Mouse (Mus musculus): ENCODE results near the gene Ano6.

The Ano6 gene

DNA sequence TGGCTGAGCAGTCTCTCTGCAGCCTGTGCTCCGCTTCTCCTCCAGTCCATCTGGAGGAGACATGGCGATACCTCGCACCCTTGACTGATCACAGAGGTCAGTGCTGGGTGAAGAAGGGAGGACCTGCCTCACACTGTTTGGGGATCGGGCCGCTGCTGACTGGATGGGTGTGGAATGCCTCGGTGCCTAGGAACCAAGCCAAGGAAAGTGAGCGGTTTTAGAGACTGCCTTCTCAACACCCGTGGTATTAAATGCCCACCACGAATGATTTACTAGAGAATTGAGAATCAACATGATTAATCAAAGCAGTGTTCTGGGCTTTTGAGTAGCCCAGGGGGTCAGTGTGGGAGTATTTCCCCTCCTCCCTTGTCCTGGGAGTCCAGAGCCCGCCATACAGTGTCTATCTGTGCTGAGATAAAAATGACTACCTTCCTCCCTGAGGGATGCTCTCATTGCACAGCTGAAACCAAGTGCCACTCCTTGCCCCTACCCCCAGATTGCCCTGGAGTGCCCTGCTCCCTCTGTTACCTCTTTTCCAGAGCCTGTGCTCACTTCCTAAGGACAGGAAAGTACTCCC is 183.5 kb downstream of the Ano6 start:
- no peak for DNase-seq (ENCODE audit: low spot score in 2 of 2)

DNA sequence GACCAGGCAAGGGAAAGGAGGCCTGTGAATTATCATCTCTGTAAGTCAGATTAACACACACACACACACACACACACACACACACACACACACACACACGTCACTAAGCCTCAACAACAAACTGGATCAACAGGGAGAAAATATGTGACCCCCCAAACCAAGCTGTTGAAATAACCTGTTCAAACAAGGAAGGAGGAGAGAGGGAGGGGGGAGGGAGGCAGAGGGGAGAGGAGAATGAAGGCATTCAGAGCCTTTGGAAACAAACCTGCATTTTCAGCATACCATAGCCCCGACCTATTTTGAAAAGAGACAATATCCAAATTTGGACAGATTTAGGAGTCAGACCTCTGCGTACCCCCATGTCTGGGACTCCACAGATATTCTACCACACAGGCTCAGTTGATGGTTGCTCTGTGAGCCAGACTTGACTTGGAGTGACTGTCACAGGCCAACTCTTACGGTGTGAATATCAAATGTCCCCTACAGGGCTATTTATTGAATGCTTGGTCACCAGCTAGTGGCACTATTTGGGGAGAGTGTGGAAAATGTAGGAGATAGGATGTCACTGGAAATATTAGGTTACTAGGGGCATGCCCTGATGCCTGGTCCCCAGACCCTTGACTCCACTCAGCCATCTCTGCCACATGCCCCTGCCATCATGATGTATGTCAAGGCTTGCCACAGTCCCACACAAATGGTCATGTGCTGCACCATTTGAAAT is 185.7 kb downstream of the Ano6 start:
- no peak for DNase-seq (ENCODE audit: low spot score in 2 of 2)

DNA sequence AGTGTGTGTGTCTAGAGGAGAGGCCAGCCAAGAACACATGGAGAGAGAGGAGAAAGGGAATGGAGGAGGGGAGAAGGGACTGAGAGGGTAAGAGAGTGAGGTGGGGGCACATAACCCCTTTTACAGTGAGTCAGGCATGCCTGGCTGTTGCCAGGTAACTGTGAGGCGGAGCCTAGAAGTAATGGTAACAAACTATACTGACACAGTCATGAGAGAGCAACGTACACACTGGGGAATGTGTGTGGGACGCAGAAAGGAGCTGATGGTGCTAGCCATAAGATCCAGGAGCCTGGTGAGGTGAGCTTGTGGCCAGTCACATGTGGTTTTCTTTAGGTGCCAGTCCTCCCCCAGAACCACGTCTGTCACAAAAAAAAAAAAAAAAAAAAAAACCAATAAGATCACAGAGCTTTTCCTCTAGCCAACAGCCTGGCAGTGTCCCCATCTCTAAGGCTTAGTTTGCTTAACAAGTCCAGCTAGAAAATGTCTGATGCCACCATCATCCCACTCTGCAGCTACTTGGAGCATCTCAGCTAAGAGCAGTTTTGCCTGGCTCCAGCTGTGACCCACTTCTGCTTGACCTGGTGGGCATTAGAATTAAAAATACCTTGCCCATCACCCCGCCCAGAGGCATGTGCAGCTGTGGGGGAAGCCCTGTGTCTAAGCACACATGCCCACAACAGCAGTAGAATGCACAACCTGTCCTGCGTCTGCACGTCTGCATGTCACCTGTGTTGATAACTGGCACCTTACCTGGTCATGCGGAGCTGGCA is 186.7 kb downstream of the Ano6 start:
- no peak for DNase-seq (ENCODE audit: low spot score in 2 of 2)

DNA sequence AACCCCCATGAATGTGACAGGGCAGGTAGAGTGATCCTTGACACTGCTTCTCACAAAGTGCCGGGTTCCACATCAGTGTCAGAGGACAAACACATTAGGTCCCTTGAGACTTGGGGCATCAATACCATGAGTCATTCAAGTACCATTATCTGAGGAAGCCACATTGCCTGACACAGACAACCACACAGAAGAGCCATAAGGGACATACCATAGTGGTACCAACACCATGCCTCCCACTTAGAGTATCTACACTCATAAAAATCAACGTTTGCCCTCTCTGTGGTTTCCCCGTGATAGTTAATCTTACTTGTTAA is 187.3 kb downstream of the Ano6 start:
- DNase-seq (ENCODE audit: low spot score in 2 of 2), result no peak

DNA sequence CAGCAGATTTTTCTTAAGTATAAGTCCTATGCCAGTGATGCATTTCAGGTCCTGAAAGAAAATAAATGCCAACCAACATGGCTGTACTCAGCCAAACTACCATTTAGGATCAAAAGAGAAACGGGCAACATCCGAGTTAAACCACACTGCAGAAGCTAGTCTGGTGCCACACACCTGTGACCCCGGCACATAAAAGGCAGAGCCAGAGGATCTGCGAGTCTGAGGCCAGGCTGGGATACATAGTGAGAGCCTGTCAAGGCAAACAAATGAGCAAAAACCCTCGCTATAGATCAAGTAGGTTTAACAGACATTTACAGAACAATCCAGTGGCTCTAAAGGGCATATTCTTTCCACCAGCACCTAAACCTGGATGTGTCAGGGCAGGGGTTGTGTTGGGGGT is 190.0 kb downstream of the Ano6 start:
- DNase-seq (ENCODE audit: low spot score in 2 of 2), result no peak

DNA sequence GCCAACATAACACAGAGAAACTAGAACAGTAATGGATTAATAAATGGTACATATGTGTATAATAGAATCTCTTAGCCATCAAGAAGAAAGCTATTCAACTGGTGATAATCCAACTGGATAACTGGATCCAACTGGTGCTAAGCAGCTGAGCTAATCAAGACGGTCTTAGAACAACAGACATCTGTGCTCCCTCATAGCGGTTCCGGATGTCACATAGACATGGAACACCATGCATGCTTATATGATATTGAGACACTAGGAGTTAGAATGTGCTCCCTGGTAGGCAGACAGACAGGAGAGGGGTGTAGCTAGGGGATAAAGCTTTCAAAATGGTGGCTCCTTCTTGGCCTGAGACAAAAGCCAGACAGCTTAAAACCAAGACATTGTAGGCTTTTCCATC is 197.3 kb downstream of the Ano6 start:
- no peak for DNase-seq (ENCODE audit: low spot score in 2 of 2)

DNA sequence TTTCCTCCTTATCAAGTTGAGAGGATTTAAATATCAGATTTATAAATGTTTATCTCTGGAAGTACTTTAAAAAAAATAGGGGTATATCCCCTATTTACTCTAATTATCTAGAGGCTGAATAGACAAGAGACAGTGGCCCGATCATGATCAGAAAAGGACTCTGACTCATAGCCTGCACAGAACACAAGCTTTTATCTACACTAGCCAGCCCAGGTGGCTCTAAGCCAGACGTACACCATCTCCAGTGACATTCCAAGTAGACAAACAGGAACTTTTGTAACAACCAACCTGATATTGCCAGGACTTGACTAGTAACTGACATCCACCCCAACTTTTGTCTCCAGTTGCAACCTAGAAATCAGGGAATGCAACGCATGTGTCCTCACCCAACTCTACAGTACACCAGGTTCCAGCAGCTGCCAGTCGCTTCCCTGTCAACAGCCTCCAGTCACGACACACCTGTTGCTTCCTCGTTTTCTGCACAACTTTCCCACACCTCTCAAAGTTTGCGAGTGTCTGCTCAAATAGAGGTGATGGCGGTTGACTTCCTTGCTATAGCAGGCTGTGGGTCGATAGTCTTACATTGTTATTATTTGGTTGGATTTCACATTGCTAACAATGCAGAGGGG is 199.0 kb downstream of the Ano6 start:
- no peak for DNase-seq (ENCODE audit: low spot score in 2 of 2)

DNA sequence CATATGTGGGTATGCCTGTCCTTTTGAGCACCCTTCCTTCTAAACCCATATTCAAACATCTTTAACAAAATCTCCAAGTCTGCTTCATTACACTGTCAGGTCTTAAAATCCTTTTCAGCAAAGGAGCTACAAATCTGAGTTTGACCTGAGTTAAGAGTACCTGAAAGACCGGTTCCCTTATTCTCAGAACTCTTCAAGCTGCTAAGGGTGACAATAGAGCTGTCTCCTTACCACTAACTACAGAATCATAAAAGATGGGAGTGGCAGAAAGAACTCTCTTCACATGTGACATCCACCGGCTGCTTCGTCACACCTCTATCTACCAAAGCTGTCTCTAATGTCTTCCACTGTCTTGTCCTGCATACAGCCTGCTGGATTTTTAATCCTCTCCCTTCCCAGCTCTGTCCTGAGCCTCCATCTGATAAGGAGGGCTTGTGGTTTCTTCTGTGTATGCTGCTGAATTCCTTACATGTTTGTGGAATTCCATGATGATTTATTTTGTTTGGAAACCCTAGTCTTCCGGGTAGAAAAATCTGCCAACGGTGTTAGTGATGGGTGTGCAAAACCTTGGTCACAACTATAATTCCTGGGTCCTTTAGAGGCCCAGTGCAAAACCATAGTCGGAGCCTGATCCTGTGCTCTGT is 212.4 kb downstream of the Ano6 start:
- DNase-seq (ENCODE audit: low spot score in 2 of 2), result no peak

DNA sequence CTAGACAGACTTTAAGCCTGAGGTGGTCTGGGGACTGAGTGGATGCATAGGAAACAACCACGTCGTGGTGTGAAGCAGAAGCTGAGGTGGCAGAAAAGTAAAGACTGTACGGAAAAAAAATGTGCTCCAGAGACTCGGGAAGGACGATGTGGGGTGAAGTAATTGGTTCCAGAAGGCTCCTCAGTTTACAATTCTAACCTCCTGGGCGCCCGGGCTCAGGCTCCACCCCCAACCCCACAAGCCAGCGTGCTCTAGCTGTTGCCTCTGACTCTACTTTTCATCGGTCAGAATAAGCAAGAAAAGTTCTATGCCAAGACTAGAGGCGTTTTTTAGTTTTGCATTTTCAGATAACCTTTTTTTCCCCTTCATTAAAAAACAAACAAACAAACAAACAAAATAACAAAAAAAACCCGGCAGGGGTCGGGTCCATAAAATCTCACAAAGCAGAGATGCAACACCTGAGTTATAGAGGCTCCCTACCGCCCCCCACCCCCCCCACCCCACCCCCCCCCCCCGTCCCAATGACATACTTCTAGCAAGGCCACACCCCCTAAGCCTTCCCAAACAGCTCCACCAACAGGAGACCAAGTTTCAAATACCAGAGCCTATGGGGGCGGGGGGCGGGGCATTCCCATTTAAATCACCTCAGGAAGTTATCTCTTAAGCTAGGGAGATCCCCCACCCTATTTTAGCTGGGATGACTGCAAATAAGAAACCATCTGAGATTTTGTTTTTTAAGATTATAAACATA is 221.2 kb downstream of the Ano6 start:
- DNase-seq (ENCODE audit: low spot score in 2 of 2), result no peak

DNA sequence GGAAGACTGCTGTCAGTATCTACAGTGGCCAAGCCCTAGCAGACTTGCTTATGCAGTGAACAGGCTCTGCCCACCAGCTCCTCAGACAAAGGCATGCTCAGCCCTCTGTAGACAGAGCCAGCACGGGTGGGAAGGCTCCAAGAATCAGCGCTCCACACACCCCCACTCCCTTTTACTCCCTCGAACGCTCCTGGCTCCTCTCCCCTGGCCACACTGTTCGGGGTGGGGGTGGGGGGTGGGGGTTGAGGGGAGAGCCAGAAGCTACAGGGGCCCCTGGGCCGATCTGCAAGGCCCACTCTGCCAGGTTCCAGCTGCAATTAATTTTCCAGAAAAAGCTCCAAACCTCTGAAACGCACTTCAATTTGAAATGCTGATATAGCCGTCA is 221.7 kb downstream of the Ano6 start:
- DNase-seq (ENCODE audit: low spot score in 2 of 2), result no peak

DNA sequence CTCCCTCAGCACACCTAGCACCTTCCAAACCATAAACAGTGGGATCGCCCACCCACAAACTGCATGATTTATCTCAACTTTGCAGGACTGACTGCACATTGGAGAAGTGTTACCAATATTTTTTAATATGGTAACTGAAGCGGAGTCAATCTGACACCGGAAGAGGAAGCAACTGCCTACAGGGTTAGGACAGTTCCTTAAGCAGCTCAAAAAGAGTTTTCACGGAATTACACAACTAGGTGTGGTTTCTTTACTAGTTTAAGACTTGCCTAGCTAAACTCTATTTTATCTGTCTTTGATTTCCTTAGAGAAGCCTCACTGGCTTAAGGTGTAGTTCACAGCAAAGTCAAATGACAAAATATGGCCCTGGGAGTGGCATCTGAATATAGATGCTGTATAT is 223.9 kb downstream of the Ano6 start:
- DNase-seq (ENCODE audit: low spot score in 2 of 2), result peak in 1 of 2 experiments; percentile 7

DNA sequence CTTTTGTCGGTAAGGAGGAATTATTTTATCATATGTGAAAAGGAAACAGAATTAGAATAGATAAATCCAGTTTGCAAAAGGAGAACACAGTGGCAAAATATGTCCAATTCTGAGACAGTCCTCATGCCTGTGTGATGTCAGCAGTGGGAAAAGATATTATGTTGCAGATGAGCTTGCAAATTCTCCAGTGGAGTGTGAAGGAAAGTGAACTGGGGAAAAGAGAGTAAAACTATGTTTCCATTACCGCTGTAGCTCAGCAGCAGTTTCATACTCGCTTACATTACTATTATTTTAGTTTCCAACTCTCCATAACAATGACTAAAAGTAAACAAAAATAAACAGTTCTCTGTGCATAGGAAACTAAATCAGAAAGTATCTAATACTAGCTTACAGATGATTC is 229.8 kb downstream of the Ano6 start:
- DNase-seq (ENCODE audit: low spot score in 2 of 2), result no peak

DNA sequence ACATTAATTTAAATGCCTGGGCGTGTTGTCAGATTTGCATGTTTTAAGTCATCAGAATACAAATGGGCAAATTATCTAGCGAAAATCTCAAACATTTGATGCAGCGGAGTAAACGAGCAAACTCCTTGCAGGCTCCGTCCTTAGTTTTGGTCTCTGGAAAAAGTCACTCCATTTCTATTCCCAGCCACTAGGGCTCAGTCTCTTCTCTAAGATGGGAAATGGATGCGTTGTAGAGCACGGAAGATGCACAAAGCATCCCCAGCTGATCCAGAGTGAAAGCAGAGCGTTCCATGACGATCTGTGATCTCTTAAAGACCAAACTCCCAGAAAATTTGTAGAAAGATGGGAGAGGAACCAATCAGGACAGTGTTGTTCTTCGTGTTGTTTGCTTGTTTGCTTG is 230.9 kb downstream of the Ano6 start:
- no peak for DNase-seq (ENCODE audit: low spot score in 2 of 2)
